22 mouse cellular contexts compared by ENCODE assay signal in genomic region chr9:108117143-108117542, GRCm38 (mm10). TPM values are rescaled to one million over a fixed set of nuclear protein-coding genes. Genes with fewer than 3 reads are reported as not detected.
DNase-seq lines count a peak whose midpoint lies in the region; ATAC-seq and TF ChIP-seq lines count a peak whose summit lies in the region.
"Had no signal": no experiment of that assay in that cellular context is flagged by ENCODE, and none has a peak within 500 bp of the region (broad histone marks: within the 10 kb centered on the region; RNA-seq: fewer than 3 reads in every experiment).

No protein-coding gene starts in this region.

- no peak overlapping the region for H3K27ac ChIP-seq in heart, embryonic 13.5 days (replicated peaks)
- peak overlapping the region; percentile 43; the same call in 1 of the 2 replicates for H3K27ac ChIP-seq in midbrain, embryonic 10.5 days (replicated peaks)
- no peak overlapping the region for H3K27ac ChIP-seq in midbrain, embryonic 13.5 days
- peak overlapping the region; percentile 16; the same call in 1 of the 2 replicates for H3K27ac ChIP-seq in embryonic facial prominence, embryonic 10.5 days (replicated peaks)
- H3K27ac ChIP-seq in limb, embryonic 14.5 days (replicated peaks; ENCODE audit: low read depth, low read length) = peak overlapping the region; percentile 58
- H3K27ac ChIP-seq: heart, adult 2 months; hindbrain, embryonic 15.5 days; liver, embryonic 15.5 days; neural tube, embryonic 13.5 days had no signal

- H3K9ac ChIP-seq in heart, embryonic 13.5 days = 0 out of 2 replicates have a peak overlapping the region, but pooled peaks have one; percentile 6
- H3K9ac ChIP-seq in midbrain, embryonic 13.5 days (replicated peaks) = no peak overlapping the region; the same call in 1 of the 2 replicates
- H3K9ac ChIP-seq in limb, embryonic 14.5 days (ENCODE audit: low read depth, low read length, severe bottlenecking) = no peak overlapping the region
- H3K9ac ChIP-seq: hindbrain, embryonic 15.5 days; liver, embryonic 15.5 days; neural tube, embryonic 13.5 days had no signal

- no peak overlapping the region for H3K4me3 ChIP-seq in heart, embryonic 13.5 days
- no peak overlapping the region for H3K4me3 ChIP-seq in midbrain, embryonic 10.5 days
- no peak overlapping the region for H3K4me3 ChIP-seq in midbrain, embryonic 13.5 days (replicated peaks)
- no peak overlapping the region for H3K4me3 ChIP-seq in embryonic facial prominence, embryonic 10.5 days
- no peak overlapping the region for H3K4me3 ChIP-seq in limb, embryonic 14.5 days (replicated peaks; ENCODE audit: low read length)
- H3K4me3 ChIP-seq: erythroblast, embryonic 14.5 days; heart, adult 2 months; hindbrain, embryonic 15.5 days; liver, embryonic 15.5 days; neural tube, embryonic 13.5 days had no signal

- no peak for DNase-seq in heart, adult 11 months
- no peak for DNase-seq in midbrain, embryonic 10.5 days (ENCODE audit: low spot score)
- DNase-seq in embryonic facial prominence, embryonic 10.5 days (ENCODE audit: low spot score) = no peak
- DNase-seq in limb, embryonic 14.5 days (ENCODE audit: low spot score) = no peak
- DNase-seq in spleen, postnatal 4 days (ENCODE audit: low spot score in 2 of 2) = no peak
- DNase-seq in gastrocnemius, postnatal 4 days (ENCODE audit: low spot score in 2 of 2) = no peak
- DNase-seq: cerebellum, adult 9-11 months; heart, adult 2 months; kidney, adult 9 months; kidney, postnatal 36 days; retina, postnatal 1 day; thymus, adult 2 months had no signal

- peaks cover 47% of the 10 kb centered on the region for H3K27me3 ChIP-seq in heart, embryonic 13.5 days (replicated peaks)
- peaks cover 44% of the 10 kb centered on the region for H3K27me3 ChIP-seq in midbrain, embryonic 10.5 days (ENCODE audit: low read depth, poor library complexity, severe bottlenecking)
- H3K27me3 ChIP-seq in midbrain, embryonic 13.5 days = no peaks in the 10 kb centered on the region
- peaks cover 50% of the 10 kb centered on the region for H3K27me3 ChIP-seq in embryonic facial prominence, embryonic 10.5 days (replicated peaks; ENCODE audit: low read depth, poor library complexity, severe bottlenecking)
- H3K27me3 ChIP-seq in limb, embryonic 14.5 days (ENCODE audit: control insufficient read depth, insufficient read depth, low read length) = no peaks in the 10 kb centered on the region
- H3K27me3 ChIP-seq: hindbrain, embryonic 15.5 days; neural tube, embryonic 13.5 days had no signal

- no peak for ATAC-seq in heart, embryonic 13.5 days (ENCODE audit: extremely low read depth, insufficient number of reproducible peaks, low FRiP score, low TSS enrichment)
- no peak for ATAC-seq in midbrain, embryonic 13.5 days
- ATAC-seq in limb, embryonic 14.5 days (ENCODE audit: low FRiP score, low read depth) = peak; percentile 42; the same call in 1 of the 2 replicates

- 50% methylated on average over 4 of the region's 4 CpGs for WGBS in heart, embryonic 13.5 days
- 55% methylated on average over 4 of the region's 4 CpGs for WGBS in midbrain, embryonic 10.5 days
- 57% methylated on average over 4 of the region's 4 CpGs for WGBS in midbrain, embryonic 13.5 days
- 52% methylated on average over 4 of the region's 4 CpGs for WGBS in embryonic facial prominence, embryonic 10.5 days
- 60% methylated on average over 4 of the region's 4 CpGs for WGBS in limb, embryonic 14.5 days

- H3K4me1 ChIP-seq in heart, embryonic 13.5 days = peaks cover 19% of the 10 kb centered on the region
- H3K4me1 ChIP-seq in midbrain, embryonic 10.5 days = peaks cover 15% of the 10 kb centered on the region
- H3K4me1 ChIP-seq in midbrain, embryonic 13.5 days (replicated peaks) = 0 out of 2 replicates have a peak, but pooled peaks cover 3% of the 10 kb centered on the region
- peaks cover 14% of the 10 kb centered on the region for H3K4me1 ChIP-seq in embryonic facial prominence, embryonic 10.5 days
- H3K4me1 ChIP-seq in limb, embryonic 14.5 days (ENCODE audit: control insufficient read depth, insufficient read depth, low read length) = peaks cover 7% of the 10 kb centered on the region; the same call in 1 of the 2 replicates
- H3K4me1 ChIP-seq: hindbrain, embryonic 15.5 days; neural tube, embryonic 13.5 days had no signal

- H3K9me3 ChIP-seq in heart, embryonic 13.5 days = no peaks in the 10 kb centered on the region
- no peaks in the 10 kb centered on the region for H3K9me3 ChIP-seq in midbrain, embryonic 10.5 days (replicated peaks)
- H3K9me3 ChIP-seq in midbrain, embryonic 13.5 days = no peaks in the 10 kb centered on the region
- no peaks in the 10 kb centered on the region for H3K9me3 ChIP-seq in embryonic facial prominence, embryonic 10.5 days
- no peaks in the 10 kb centered on the region for H3K9me3 ChIP-seq in limb, embryonic 14.5 days (ENCODE audit: control insufficient read depth, low read length)
- H3K9me3 ChIP-seq: hindbrain, embryonic 15.5 days; liver, embryonic 15.5 days; neural tube, embryonic 13.5 days had no signal

- H3K36me3 ChIP-seq in heart, embryonic 13.5 days = no peaks in the 10 kb centered on the region
- H3K36me3 ChIP-seq in midbrain, embryonic 10.5 days = peaks cover 49% of the 10 kb centered on the region
- peaks cover 60% of the 10 kb centered on the region for H3K36me3 ChIP-seq in midbrain, embryonic 13.5 days
- peaks cover 12% of the 10 kb centered on the region; the same call in 1 of the 2 replicates for H3K36me3 ChIP-seq in embryonic facial prominence, embryonic 10.5 days (replicated peaks)
- H3K36me3 ChIP-seq in limb, embryonic 14.5 days (ENCODE audit: control insufficient read depth, insufficient read depth, low read length) = no peaks in the 10 kb centered on the region
- H3K36me3 ChIP-seq: liver, embryonic 15.5 days had no signal

- H3K4me2 ChIP-seq in heart, embryonic 13.5 days = no peak overlapping the region
- H3K4me2 ChIP-seq in midbrain, embryonic 13.5 days (replicated peaks) = no peak overlapping the region
- no peak overlapping the region for H3K4me2 ChIP-seq in limb, embryonic 14.5 days (replicated peaks; ENCODE audit: low read depth, low read length, severe bottlenecking)
- H3K4me2 ChIP-seq: hindbrain, embryonic 15.5 days; liver, embryonic 15.5 days; midbrain, embryonic 11.5 days; neural tube, embryonic 13.5 days had no signal

- TF ChIP-seq POLR2A in limb, embryonic 14.5 days (IDR thresholded peaks at IDR 0.05; ENCODE audit: borderline replicate concordance, extremely low read depth, insufficient read depth, insufficient read length) = no peak

RNA-seq across cellular contexts. Expression of gene Apeh, which starts 22.7 kb away (rescaled TPM):
- polyA plus RNA-seq in heart, embryonic 13.5 days (2015; fragmentation: Nextera tagmentation; extraction: Ambion mirVana) = 51.3 and 62.5 TPM in 2 replicates
- 71.2 and 80.2 TPM in 2 replicates for polyA plus RNA-seq in midbrain, embryonic 10.5 days (2016; fragmentation: Nextera tagmentation; extraction: Ambion mirVana)
- polyA plus RNA-seq in midbrain, embryonic 13.5 days (2015; fragmentation: Nextera tagmentation; extraction: Ambion mirVana) = 56.3 and 62.5 TPM in 2 replicates
- 68.3 and 72.8 TPM in 2 replicates for polyA plus RNA-seq in embryonic facial prominence, embryonic 10.5 days (2016; fragmentation: Nextera tagmentation; extraction: Ambion mirVana)
- polyA plus RNA-seq in limb, embryonic 14.5 days (2012; rRNA removed) = 55.6 and 64.6 TPM in 2 replicates
- polyA plus RNA-seq in limb, embryonic 14.5 days (2014; fragmentation: Nextera tagmentation; extraction: Ambion mirVana) = 38.6 and 41.3 TPM in 2 replicates
- 10 to 100 TPM; 47.7 to 51.5 TPM for total RNA-seq in gastrocnemius, postnatal 4 days (2021)

RNA-seq across cellular contexts. Expression of gene Rnf123, which starts 34.0 kb away (rescaled TPM):
- polyA plus RNA-seq in heart, embryonic 13.5 days (2015; fragmentation: Nextera tagmentation; extraction: Ambion mirVana) = 29.4 and 30.9 TPM in 2 replicates
- 32.2 and 39.6 TPM in 2 replicates for polyA plus RNA-seq in midbrain, embryonic 10.5 days (2016; fragmentation: Nextera tagmentation; extraction: Ambion mirVana)
- 46.2 and 55.6 TPM in 2 replicates for polyA plus RNA-seq in midbrain, embryonic 13.5 days (2015; fragmentation: Nextera tagmentation; extraction: Ambion mirVana)
- polyA plus RNA-seq in embryonic facial prominence, embryonic 10.5 days (2016; fragmentation: Nextera tagmentation; extraction: Ambion mirVana) = 32.7 and 34.1 TPM in 2 replicates
- 67.9 and 89.0 TPM in 2 replicates for polyA plus RNA-seq in limb, embryonic 14.5 days (2012; rRNA removed)
- 32.4 and 33.0 TPM in 2 replicates for polyA plus RNA-seq in limb, embryonic 14.5 days (2014; fragmentation: Nextera tagmentation; extraction: Ambion mirVana)
- total RNA-seq in gastrocnemius, postnatal 4 days (2021) = 10 to 100 TPM; 83.8 to 94.8 TPM

RNA-seq across cellular contexts. Expression of gene Mst1, which starts 36.9 kb away (rescaled TPM):
- 0.20 and 0.59 TPM in 2 replicates for polyA plus RNA-seq in heart, embryonic 13.5 days (2015; fragmentation: Nextera tagmentation; extraction: Ambion mirVana)
- polyA plus RNA-seq in midbrain, embryonic 10.5 days (2016; fragmentation: Nextera tagmentation; extraction: Ambion mirVana) = 0.78 and 0.87 TPM in 2 replicates
- polyA plus RNA-seq in midbrain, embryonic 13.5 days (2015; fragmentation: Nextera tagmentation; extraction: Ambion mirVana) = 0.11 and 0.23 TPM in 2 replicates
- 0.43 and 0.69 TPM in 2 replicates for polyA plus RNA-seq in embryonic facial prominence, embryonic 10.5 days (2016; fragmentation: Nextera tagmentation; extraction: Ambion mirVana)
- 0.93 and 1.1 TPM in 2 replicates for polyA plus RNA-seq in limb, embryonic 14.5 days (2012; rRNA removed)
- 1.3 and 1.6 TPM in 2 replicates for polyA plus RNA-seq in limb, embryonic 14.5 days (2014; fragmentation: Nextera tagmentation; extraction: Ambion mirVana)
- total RNA-seq in gastrocnemius, postnatal 4 days (2021) = under 1 TPM in 1 of 2 experiments, not detected in 1; 0.36 TPM
- total RNA-seq: heart, adult 2 months; layer of hippocampus, postnatal 10 days; left cerebral cortex, postnatal 25 days had no signal
- polyA plus RNA-seq: heart, postnatal 0 days had no signal

Comparison
In these comparisons a context has a peak if more than half of its experiments do, and no peak if none do; other contexts are left out.
1. H3K27ac ChIP-seq: peak in midbrain, embryonic 10.5 days (single experiment), embryonic facial prominence, embryonic 10.5 days (single experiment) and limb, embryonic 14.5 days (single experiment); none in heart, embryonic 13.5 days (single experiment) and midbrain, embryonic 13.5 days (single experiment).